Mouse (Mus musculus): Measurements from ENCODE around the gene Gm19426.

Gm19426 gene

GRCm38 (mm10) chr2:84717357-84717756, 26.1 kb downstream of the Gm19426 start:
- DNase-seq, result no peak

- DNase-seq, result no peak
Measured at GRCm38 (mm10) chr2:84716423-84717355, 26.8 kb downstream of the Gm19426 start.

- peak; percentile 92 for DNase-seq
Measured at GRCm38 (mm10) chr2:84715562-84716361, 27.7 kb downstream of the Gm19426 start.

GRCm38 (mm10) chr2:84714811-84715561, 28.5 kb downstream of the Gm19426 start, which contains the start of gene Zdhhc5:
Zdhhc5 (minus strand) TSS chr2:84715180.
- DNase-seq, result peak; percentile 99

- no peak for DNase-seq
Measured at GRCm38 (mm10) chr2:84714422-84714810, 29.0 kb downstream of the Gm19426 start.

- DNase-seq, result no peak
Measured at GRCm38 (mm10) chr2:84711898-84712297, 31.6 kb downstream of the Gm19426 start.

GRCm38 (mm10) chr2:84707523-84707922, 35.9 kb downstream of the Gm19426 start:
- no peak for DNase-seq

- no peak for DNase-seq
Measured at GRCm38 (mm10) chr2:84705295-84705694, 38.2 kb downstream of the Gm19426 start.

GRCm38 (mm10) chr2:84704329-84704728, 39.1 kb downstream of the Gm19426 start:
- DNase-seq, result no peak

- no peak for DNase-seq
Measured at GRCm38 (mm10) chr2:84703497-84703896, 40.0 kb downstream of the Gm19426 start.

GRCm38 (mm10) chr2:84695007-84695695, 48.3 kb downstream of the Gm19426 start:
- no peak for DNase-seq

Measured in lung, postnatal 10 days (tissue).